Mouse (Mus musculus): ENCODE results near the gene 9330161L09Rik.
"Not testable (repeated sequence)": the region's sequence is repeated elsewhere in the genome, so short reads cannot be mapped to it uniquely, and the experiment has no call there.

The 9330161L09Rik gene

DNA sequence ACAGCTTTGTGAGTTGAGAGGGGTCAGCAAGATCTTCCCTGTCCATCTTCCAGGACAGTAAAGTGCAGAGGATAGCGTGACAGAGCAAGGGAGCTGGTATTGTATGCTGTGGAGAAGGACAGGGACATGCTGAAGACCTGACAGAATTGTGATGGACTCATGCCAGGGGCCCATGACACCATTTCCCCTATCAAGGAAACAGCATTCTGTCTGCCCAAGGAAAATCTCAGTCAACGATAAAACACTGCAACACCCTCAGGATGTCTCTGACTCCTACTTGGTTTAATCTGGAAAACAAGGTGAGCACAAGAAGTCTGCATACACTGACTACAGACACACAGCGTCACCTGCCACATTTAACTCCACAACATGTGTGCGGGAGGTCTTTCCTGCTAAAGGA is at the start of gene 9330161L09Rik:
Gene 9330161L09Rik, minus strand, starts transcription at position 101 of the 400 bp plus-strand sequence.
- peak; percentile 7; the same call in 1 of the 2 replicates for ATAC-seq (ENCODE audit: low TSS enrichment)

DNA sequence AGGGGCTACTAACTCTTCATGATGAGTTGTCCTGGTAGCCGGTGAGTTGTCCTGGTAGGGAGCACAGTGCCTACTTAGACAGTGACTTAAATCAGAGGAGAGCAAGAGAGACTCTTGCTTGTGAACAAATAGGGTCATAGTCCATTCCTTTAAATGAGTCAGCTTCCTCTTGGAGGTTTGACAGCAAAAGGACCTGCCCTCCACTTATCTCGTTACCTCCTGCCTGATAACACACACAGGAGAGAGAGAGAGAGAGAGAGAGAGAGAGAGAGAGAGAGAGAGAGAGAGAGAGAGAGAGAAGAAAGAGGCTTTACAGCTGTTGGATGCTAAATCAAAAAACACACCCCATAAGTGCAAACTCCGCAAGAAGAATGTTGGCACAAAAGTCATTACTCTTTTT is 49.5 kb upstream of the 9330161L09Rik start, which contains the start of gene Ifi27l2b:
Gene Ifi27l2b, minus strand, starts transcription at position 84 of the 400 bp plus-strand sequence.
- no peak for ATAC-seq (ENCODE audit: low TSS enrichment)

DNA sequence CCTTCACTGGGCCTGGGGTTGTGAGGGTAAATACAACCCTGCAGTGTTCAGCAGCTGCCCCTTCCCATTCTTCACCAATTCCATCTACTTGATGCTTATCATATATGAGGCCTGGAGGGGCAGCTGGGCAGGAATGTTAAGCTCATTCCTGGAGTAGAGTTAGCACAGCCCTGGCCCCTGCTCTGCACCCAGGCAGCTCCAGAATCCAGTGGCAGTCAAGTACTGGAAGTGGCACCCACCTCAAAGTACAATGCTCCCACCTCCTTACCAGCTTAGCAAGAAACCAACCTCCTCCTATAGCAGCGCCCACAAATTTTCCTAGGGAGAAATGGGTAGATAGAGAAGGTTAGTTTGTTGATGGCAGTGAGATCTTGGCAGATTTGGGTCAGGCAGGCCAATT is 49.1 kb upstream of the 9330161L09Rik start:
- ATAC-seq (ENCODE audit: low TSS enrichment) = not testable (repeated sequence)

DNA sequence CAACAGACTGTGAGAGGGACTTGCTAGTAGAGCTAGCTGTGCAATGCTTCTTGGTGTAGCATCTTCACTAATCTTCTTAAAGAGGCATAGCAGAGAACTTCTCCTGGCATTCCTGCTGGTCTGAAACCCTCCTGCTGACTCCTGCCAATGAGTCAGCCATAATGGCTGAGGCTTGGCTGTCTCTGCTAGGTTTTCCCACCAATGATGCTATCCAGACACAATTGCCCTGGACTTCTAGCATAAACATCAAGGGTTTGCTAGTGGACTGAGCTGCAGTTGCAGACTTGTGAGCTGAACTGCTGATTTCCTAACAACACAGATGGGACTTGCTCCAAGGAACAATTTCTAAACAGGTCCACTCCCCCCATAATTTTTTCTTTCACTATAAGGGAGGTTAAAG is 45.7 kb upstream of the 9330161L09Rik start:
- ATAC-seq (ENCODE audit: low TSS enrichment) = no peak

DNA sequence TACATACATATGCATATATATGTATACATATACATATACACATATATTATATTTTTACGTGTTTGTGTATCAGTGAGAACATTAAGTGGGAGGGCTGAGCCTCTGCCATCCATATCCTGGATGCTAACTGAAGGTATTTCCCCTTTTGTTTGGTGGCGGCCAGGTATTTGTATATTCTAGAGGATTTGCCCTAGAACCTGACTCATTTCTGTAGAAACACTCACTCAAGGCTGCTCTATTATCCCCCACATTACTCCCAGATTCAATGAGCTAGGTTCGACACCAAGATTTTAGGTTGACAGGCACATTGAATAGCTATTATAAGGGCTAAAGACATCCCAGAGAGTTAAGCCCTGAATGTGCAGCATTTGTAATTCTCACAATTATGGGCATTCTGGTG is 37.4 kb upstream of the 9330161L09Rik start:
- ATAC-seq (ENCODE audit: low TSS enrichment) = no peak

DNA sequence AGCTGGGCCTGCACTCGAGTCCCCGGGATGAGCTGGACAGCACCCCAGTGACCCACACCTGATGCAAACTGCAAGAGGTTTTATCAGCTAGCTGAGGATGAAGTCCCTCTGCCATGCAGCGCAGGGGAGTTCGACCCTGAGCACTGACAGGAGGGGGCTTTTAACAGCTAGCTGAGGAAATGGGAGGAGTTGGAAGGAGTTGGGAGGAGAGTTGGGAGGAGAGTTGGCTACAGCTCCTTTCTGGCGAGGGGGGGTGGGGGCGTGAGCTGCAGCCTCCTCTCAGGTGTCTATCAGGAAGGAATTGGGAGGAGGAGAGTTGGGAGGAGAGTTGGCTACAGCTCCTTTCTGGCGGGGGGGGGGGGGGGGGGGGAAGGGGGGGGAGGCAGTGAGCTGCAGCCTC is 36.6 kb upstream of the 9330161L09Rik start:
- not testable (repeated sequence) for ATAC-seq (ENCODE audit: low TSS enrichment)

DNA sequence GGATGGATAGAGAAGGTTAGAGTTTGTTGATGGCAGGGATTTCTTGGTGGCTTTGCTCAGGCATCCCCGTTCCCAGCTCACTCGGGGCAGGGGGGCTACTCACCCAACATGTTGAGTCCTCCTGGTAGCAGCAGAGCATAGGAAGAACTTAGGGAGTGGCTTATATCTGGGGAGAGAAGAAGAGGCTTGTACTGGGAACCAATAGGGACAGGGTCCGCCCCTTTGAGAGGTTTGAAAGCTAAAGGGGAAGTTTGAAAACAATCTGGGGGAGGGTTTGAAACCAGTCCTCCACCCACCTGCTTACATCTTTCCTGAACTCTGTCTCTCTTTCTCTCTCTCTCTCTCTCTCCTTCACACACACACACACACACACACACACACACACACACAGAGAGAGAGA is 35.9 kb upstream of the 9330161L09Rik start, which contains the start of gene Ifi27l2a:
Gene Ifi27l2a, minus strand, starts transcription at position 157 of the 400 bp plus-strand sequence.
- ATAC-seq (ENCODE audit: low TSS enrichment) = no peak

DNA sequence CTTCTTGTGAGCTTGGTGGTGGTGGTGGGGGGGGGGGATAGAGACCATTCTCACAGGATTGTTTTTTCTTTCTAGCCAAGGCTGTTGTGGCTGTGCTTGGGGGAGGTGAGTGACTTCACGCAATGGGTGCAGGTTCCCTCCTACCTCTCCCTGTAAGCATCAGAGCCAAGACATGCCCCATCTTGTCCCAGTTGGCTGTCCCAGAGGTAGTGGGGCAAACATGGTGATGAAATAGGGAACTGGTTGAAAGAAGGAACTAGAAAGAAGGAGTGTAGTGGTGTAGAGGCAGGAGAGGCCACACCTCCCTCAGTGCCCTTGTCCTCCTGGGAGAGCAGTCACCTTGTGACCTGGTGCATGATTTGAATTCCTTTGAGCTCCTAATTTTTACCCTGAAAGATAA is 30.0 kb upstream of the 9330161L09Rik start:
- ATAC-seq (ENCODE audit: low TSS enrichment) = no peak

DNA sequence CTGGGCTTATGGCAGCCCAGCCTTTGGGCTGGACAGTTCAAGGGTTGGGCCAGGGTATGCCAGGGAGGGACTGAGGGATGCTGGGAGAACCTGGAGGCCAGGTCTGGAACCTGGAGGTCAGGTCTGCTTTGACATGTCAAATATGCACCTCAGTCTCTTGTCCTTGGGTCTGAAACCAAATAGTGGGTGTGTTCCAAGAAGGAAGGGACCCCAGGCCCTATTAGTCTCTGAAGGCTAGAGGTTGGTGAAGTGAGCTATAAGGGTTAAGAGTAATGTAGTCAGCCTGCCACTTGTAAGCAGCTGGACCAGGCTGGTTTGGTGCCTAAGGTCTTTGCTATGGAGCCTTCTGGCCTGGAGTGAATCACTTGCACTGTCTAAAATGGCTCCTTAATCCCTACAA is 27.2 kb upstream of the 9330161L09Rik start:
- no peak for ATAC-seq (ENCODE audit: low TSS enrichment)

DNA sequence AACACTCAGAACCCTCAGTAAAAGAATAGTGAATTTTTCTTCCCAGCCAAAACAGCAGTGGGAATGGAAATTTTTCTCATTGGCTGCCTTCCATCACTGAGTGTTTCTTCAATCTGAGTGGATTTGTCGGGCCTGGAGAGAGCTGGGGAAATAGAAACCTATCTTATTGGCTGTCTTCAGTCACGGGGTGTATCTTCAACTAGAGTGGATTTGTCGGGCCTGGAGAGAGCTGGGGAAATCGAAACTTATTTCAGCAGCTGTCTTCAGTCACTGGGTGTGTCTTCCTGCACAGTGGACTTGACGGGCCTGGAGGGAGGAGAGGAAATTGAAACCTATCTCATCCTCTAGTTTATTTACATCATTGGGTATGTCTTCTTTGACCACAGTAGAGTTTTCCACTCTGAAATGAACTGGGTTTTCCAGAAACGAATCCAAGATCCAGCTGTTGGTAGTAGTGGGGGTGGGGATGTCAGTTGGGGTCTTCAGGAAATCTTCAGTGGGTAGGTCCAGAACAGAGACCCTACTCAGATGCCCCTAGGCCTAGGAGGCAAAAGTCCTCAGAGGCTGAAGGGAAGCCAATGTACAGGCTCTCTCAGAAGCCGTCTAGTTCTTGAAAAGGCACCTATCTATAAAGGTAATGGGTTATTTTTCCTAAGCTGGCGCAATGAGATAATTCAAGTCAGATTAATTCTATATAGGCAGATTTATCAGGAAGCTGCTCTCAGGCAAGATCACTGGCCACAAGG is 26.5 kb upstream of the 9330161L09Rik start, which contains the start of gene Ifi27:
Gene Ifi27, plus strand, starts transcription at position 226 of the 746 bp plus-strand sequence.
- ATAC-seq (ENCODE audit: low TSS enrichment) = peak; percentile 100

DNA sequence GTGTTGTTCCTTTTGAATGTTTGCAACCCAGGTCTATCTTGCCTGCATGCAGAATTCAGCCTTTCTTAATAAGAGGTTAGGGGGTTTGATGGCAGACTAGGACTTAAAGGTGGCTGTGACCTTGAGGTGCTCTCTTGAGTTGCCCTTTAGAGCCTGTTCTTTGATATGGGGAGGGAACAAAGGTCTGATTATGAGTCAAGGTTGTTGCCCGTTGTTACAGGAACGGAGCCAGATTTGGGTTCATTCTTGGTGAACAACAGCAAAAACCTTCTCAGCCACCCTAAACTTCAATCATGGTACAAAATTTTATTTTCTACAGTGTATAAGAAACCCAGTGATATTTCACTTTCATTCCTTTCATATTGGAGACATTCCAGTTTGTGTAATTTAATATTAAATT is 25.8 kb upstream of the 9330161L09Rik start:
- ATAC-seq (ENCODE audit: low TSS enrichment) = no peak

DNA sequence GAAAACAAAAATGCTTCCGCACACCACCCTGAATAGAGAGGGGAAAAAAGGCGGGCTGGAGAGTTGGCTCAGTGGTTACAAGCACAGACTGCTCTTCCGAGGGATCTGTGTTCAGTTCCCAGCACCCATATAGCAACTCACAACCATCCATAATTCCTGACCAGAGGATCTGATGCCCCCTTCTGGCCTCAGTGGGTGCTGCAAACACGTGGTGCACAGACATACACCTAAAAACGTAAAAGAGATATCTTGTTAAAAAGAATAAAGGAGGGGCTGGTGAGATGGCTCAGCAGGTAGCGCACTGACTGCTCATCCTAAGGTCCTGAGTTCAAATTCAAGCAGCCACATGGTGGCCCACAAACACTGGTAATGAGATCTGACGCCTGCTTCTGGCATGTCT is 19.1 kb upstream of the 9330161L09Rik start:
- no peak for ATAC-seq (ENCODE audit: low TSS enrichment)

DNA sequence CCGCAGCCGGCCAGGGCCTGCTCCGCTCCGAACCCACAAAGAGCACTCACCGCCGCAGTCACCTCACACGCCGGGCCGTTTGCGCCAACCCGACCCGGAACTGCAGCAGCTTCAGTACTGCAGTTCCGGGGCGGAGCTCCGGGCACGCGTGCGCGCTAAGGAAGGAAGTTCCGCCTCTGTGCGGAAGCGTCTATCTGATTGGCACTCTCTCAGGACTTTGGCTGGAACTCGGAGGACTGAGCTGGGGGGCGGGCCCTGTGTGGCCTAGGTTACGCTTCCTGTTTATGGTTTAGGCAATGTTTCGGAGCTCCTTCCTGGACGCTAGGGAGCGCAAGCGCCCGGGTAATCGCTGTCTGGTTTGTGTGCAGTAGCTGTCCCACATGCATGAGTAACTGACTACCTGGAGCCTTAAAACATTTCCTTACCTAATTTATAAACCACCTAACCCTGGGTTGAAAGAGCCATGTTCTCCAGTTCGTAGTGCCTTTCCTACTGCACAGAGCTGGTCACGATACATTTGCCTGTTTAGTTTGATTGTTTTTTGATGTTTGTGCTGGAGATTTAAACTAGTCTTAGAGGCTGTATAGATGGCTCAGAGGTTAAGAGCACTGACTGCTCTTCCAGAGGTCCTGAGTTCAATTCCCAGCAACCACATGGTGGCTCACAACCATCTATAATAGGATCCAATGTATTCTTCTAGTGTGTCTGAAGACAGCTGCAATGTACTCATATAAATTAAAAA is 18.3 kb upstream of the 9330161L09Rik start, which contains the start of gene Ddx24:
Gene Ddx24, minus strand, starts transcription at position 102 of the 742 bp plus-strand sequence.
- peak; percentile 99 for ATAC-seq (ENCODE audit: low TSS enrichment)

DNA sequence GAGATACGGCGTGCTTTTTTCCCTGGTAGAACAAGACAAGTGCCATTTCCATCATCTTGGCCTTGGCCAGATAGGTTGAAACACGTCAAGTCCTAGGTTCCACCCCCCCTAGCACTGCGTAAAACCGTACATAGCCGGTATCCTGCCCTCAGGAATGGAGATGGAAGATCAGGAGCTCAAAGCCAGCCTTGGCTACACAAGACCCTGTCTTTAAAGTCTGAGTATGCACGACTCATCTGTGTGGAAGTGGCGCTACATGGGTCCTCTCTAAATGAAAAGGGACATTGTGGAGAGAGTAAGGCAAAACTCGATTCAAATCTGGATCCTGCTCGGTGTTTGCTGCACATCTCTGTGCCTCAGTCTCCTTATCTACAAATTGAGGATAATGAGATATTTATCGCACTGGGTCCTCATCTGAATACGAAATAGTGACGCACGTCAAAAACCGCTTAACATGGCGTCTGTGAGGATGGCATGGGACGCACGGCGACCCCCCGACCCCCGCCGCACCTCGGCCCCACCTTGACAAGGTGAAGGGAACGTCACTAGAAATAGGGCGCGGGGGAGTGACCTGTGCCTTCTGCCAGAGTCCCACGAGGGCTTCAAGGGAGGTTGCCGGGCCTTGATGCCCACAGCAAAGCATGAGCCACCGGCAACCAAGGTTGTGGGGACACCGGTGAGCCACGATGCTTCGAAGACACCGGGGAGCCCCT is 17.6 kb upstream of the 9330161L09Rik start:
- no peak for ATAC-seq (ENCODE audit: low TSS enrichment)

DNA sequence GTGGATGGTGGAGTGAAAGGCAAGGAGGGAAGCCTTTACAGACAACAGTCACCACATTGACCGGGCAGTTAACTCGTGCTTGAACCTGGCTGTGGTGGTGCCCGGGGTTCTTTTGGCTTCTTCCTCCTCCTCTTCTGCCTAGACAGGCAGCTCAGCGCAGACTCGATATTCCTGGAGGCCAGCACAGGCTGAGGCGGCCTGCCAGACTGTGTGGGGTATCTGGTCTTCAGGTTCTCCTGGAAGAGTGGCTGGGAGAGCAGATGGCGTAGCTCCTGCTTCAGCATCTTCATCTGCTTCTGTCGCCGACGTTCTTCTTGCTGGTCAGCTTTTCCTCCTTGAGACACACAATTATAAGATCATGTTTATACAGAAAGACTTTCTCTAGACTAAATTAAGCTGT is 524 bp upstream of the 9330161L09Rik start:
- ATAC-seq (ENCODE audit: low TSS enrichment) = peak; percentile 75

DNA sequence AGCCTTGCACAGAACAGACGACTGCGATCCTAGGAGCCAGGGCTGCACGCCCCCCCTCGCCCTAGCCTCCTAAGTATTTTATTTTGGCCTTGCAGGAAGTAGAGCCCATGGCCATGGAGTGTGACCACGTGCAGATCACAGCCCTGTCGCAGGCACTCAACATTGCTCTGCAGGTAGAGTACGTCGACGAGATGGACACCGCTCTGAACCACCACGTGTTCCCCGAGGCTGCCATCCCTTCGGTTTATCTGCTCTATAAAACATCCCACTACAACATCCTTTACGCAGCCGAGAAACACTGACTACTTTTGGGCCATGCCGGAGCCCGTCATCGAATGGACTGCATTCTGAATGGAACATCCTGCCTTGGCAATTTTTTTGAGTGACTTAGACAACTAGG is 3.5 kb downstream of the 9330161L09Rik start:
- no peak for ATAC-seq (ENCODE audit: low TSS enrichment)

DNA sequence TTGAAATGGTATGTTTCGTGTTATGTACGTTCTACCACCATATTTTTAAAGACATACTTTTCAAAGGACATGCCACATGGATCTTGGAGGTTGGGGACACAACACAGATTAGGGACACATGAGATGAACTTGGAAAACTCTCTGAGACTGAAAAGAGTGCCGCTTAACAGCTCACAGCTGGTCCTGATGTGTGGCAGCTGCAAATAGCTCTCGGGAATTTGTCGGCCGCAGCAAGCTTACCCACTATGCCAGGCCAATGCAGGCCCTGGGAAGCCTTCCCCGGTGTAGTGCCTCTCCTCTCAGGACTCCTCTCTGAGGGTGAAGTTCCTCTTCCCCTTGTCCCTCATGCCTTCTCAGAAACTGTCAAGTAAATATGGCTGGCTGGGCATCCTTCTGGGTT is 10.9 kb downstream of the 9330161L09Rik start:
- ATAC-seq (ENCODE audit: low TSS enrichment) = no peak

DNA sequence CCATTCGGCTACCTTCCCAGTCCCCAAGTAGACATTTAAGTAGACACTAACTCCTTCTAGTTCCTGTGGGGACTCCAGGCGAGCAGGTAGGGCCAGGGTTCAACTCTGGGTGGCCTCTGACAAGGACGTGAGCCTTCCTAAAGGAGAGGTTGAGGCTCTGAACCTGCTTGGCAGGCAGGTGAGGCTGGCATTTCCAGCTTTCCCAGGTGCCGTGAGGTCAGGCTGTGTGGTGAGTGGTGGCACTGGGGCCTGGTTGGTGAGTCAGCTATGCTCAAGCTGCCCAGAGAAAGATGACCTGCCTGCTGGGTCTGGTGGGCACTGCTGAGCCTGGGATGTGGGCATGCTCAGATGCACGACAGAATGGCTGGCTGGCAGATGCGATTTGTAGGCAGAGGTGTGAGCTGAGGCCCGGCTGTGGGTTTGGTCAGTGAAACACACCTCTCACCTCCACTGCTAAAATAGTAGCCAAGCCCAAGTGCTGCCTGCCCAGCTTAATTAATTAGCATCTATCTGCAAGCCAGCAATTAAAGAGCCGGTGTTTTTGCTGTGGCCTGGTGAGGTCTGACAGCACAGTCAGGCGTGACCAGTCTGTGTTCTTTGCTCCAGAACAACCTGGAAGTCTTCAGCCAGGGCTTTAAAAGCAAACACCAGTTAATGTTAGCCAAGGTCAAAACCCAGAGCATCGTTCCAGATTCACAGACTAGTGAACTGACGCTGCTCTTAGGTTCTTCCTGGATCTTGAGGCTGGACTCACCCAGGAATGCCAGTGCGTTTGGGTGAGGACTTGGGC is 11.9 kb downstream of the 9330161L09Rik start:
- ATAC-seq (ENCODE audit: low TSS enrichment) = no peak

DNA sequence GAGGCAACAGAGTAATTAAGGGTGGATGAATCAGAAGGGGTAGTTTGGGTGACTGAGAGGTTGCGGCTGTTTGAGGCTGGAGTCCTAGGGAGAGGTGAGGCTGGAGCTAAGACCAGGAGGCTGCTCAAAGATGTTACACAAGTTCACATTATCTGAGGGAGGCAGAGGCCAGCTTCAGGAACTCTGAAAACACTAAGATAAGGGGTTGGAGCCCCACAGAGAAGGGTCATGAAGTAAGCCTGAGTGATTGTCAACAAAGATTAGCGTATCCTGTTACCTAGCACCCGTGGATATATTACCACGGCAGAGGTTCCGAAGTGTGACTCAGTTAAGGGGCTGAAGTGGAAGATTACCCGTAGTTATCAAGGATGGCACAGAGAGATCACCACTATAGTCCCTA is 14.1 kb downstream of the 9330161L09Rik start:
- no peak for ATAC-seq (ENCODE audit: low TSS enrichment)

DNA sequence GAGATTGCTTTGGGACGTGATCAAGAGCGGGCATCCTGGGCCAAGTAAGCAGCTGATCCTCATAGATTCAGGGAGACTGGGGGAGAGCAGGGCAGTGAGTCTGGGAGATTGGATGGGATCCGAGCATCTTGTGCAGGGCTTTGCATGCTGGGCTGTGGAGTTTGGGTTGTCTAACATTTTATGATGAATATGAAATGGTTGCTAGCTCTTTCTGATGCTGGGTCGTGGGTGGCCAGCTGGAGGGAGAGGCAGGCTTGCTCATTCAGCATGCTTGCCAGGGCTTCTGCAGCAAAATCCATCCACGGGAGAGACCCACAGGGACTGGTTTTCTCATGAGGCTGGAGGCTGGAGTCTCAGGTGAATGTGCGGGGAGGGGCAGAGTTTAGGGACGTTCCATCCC is 16.5 kb downstream of the 9330161L09Rik start:
- ATAC-seq (ENCODE audit: low TSS enrichment) = peak; percentile 63

DNA sequence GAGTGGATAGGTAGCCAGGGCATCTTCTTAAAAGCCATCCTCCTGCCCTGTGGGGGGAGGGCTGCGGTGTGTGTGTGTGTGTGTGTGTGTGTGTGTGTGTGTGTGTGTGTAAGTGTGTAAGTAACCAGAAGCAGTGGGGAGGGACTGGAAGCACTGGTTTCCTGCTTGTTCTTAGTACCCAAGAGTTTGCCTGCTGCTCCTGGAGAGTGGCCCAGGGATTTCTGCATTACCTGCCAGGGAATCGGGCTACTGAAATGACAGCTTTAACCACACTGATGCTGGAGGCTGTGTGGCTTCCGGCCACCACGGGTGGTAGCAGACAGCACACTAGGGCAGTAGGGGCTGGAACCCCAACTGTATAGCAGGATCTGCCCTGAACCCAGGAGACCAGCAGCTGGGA is 17.6 kb downstream of the 9330161L09Rik start:
- no peak for ATAC-seq (ENCODE audit: low TSS enrichment)

All from frontal cortex, adult (tissue).